Mouse (Mus musculus) lung, postnatal 36 days (tissue): Measurements from ENCODE around the gene Pxylp1.
A peak's percentile ranks its signal among the peaks of the same experiment; 100 is the strongest.

Source experiments
- DNase-seq: peaks from one replicate; pipeline ENCODE4 v3.0.0; 2022; ENCODE audit warnings: mixed read lengths

Pxylp1 gene

DNA sequence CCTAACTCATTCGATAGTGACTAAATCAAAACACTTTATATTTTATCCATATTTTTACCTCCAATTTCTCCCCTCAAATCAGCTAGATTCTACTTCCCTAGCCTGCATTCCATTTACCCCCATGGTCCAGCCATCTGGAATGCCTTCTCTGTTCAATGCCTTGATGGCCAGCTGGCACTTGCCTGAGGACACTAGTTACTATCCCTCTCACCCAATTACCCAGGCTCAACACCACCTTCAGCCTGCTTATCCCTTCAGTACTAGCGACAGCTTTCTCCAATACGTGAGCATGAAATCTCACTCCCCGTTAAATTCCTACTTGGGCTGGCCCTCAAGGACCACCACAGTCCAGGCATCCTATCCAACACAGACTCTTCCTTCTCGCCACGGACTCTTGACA is 2.2 kb downstream of the Pxylp1 start:
- DNase-seq, result no peak

DNA sequence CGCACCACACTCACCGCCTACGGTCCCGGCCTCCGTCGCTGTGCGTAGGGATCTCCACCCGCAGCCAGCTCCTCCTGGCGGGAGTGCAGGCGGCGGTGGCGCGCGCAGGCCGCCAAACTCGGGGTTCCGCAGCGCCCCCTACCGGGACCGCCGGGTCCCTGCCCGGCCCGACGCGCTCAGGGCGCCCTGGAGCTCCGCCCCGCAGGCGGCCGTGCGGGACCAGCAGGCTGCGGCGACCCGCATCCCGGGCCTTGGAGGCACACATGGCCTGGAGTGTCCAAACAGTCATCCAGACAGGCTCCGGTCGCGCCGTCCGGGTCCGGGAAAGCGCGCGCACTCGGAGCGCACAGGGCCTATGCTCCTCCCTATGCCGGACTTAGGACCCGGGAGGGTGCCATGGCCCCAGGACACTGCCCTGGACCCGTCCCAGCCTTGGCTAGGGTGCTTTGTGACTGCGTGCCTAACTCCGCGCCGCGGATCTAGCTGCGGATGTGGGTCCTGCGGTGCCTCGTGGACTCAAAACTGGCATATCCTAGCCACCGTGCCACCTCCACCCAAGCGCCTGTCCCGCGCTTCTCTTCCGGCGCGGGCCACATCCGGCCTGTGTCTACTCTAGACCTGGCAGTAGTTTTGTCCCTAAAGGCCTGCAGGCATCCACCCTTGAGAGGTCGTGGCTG is 3.0 kb downstream of the Pxylp1 start:
- peak; percentile 70 for DNase-seq

DNA sequence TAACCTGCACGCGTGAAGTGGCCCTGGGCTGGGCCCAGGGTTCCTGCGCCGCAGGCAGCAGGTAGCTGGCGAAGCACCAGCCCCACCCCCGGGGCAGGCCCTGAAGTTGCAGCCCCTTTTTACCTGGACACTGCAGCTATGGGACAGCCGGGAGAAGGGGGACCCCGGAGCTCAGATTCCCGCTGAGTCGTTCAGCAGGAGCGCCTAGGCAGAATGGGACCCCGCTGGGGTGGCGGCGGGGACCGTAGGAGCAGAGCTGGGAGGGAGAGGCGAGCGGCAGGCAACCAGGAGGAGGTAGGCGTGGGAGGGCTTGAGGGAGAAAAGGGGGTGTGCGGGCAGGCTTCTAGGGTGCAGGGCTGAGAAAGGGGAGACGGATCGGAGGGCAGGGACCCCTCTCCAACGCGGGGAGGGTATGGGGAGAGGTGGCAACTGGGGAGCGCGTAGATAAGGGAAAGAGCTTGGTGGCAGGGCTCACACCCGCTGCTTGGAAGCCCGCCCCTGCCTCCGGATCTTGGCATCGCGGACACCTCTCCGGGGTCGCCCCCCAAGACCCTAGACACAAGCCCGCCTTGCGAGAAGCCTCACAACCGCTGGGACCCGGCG is 3.6 kb downstream of the Pxylp1 start:
- no peak for DNase-seq

DNA sequence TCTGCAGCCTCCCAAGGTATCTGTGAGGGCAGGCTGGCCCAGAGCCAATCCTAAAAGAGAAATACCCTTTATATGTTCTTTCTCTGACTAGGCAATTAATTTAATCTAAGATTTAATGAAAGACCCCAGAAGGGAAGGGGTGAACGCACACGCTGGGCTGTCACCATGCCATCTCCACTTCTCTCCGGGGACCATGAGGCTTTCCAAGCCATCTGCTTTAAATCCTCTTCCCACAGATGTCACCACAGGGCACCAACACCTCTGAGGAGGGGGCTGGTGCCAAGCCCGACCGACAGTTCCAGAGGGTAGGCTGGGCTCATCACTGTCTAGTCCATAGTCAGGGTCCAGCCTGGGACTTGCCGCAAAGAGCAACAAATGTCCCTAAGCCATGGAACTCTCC is 4.5 kb downstream of the Pxylp1 start:
- no peak for DNase-seq

DNA sequence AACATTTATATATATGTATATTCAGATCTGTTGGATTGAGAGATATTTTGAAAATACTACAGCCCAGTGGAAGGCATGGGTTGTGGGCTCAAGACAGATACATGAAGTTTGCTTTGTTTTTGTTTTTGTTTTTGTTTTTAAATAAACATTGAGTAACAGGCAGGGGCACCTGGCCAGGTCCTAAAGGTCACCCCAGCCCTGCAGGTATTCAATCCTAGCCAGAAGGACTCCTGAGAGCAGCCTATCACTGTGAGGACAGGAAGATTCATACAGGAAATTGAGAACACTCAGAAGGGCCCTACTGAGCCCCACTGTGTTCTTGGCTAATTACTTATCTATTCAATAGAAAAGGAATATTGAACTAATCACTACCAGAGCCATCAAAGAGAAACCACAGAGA is 5.0 kb downstream of the Pxylp1 start:
- DNase-seq, result no peak

DNA sequence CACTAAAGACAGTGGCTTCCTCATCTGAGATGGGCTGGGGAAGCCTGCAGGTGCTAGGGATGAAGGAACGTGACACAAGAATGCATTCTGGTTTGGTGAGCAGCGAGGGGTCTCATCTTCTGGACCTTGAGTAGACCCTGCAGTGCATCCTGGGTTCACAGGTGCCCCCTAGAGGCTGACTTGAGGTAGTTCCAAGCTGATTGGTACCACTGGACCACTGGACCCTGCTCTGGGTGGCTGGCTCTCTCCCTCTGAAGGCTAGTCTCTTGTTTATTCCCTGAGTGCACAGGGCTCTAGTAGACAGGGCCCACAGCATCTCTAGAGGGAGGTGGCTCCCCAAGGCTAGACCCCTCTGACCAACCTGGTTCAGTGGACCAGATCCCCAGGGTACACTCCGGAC is 6.7 kb downstream of the Pxylp1 start:
- no peak for DNase-seq

DNA sequence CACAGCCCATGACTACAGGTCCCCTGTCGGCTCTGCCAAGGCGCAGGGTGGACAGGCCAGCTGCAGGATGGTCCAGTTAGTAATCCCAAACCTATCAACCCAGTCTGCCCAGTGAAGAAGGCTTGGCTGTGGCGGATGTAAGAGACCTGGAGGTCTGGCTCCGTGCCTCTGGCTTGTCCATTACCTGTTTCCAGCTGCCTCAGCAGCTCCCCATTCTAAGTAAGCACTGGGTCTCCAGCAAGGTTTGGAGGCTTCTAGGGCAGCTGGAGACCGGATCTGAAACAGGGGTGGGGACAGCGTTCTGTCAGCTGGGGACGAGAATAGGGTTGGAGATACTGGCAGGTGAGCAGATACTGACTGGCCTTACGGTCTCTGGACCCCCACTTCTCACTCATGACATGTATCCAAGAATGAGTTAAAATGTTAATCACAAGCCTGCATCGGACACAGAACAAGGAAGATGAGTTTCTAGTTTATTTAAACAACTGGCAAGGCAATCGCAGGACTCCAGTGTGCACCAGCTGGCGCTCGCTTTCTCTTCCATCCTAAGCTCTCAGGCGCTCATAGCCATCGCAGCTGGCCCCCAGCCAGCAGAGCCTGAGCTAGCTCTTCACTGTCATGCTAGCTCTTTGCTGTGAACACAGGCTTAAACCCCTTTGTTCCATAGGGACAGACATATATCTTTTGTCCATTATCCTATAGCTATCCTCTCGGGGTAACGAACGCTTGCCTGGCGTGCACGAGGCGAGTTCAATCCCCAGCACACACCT is 9.8 kb downstream of the Pxylp1 start:
- DNase-seq, result no peak

DNA sequence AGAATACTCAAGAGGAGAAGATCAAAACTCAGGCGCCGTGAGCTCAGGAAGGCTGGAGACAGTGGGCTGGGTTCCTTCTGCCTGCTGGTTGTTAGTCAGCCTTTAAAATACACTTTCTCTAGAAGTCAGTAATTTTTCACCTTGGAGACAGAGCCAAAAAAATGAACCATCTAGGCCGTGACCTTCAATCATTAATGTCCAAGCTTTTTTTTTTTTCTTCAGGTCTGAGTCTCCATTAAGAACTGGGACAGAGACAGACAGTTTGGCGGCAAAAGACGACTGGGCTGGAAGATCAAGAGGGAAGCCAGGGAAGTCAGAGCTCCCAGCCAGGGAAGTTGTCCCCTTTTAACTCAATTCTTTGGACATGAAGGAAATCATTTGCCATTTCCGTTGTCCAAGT is 10.6 kb downstream of the Pxylp1 start:
- no peak for DNase-seq

DNA sequence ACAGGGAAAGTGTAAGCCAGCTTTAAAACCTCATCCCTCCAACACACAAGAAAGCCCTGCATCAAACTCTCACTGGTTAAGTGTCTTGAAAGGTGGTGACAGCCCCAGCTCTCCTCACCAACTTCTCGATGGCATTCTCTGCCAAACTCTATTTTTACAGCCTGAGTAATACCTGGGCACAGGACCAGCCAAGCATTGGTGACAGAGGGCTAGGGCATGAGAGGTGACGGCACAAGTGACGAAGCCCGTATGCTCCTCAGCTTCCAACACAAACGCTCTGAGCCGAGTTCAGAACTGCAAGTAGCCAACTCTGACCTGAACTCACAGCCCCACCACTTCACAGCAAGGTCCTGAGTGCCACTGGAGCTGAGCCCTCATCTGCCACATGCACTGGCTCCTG is 13.4 kb downstream of the Pxylp1 start:
- DNase-seq, result peak; percentile 53

DNA sequence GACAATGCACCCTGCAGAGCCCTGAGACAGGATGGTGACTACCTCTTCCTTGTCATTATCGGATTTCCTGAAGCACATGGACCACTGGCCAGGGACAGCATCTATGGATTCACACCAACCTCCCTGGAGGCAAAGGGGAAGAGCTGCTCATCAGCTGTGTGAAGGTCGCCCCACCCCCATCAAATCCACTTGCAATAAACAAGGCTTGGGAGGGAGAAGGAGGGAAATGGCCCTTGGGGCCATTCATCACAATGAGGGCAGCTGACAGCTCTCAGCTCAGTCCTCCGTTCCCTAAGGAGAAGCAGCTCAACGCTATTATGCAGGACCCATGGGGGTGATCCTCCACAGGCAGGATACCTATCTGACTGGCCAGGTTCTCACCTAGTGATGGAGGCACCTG is 14.0 kb downstream of the Pxylp1 start:
- no peak for DNase-seq

DNA sequence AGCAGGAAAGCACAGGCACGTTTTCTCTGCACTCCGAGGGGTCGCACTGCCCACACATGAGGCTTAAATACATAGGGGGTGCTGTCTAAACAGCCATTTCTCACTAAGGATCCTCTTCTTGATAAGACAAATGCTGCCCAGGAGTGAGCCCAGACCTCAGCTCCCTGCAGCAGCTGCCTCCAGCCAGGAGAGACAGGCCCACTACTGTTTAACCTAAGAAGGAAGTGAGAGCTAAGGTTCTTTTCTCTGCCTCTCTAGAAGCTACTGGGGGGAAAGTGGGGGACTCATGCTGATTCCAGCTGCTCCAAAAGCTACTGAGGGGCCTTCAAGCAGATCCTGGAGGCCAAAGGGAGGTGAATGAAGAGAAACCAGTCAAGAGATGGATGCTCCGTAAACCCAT is 16.8 kb downstream of the Pxylp1 start:
- no peak for DNase-seq

DNA sequence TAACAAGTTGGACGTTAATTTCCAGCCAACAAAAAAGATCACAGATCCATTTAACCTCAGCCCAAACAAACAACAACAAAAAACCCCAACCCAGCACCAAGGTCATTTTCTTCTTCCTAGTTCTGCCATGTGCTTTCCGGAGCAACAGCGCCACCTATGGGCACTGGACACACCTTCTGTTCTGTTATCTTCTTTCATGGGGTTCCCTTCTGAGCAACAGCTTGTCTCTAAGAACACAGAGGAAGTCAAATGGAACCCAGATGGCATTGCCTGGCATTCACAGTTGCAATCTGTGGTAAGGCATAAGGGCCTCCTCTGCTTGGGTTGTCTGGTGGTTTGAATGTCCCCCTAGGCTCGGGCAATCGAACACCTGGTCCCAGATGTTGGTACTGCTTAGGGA is 19.4 kb downstream of the Pxylp1 start:
- DNase-seq, result peak; percentile 67

DNA sequence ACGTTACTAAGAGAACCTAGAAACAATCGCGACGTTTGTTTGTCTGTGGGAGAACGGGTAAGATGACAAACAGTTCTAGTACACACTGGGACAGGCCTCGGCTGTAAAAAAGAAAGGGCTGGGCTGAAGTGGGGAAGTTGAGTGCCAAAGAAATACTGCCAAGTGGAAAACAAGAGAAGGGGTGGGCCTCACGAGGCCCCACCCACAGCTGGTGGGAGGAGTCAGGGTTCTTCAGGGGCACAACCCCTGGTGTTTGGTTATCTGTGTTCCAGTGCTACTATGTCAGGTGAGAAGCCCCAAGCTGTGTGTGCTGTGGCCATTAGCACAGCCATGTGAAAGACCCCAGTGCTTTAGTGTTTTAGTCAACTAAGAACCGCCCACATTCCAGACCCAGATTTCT is 22.4 kb downstream of the Pxylp1 start:
- peak; percentile 59 for DNase-seq

DNA sequence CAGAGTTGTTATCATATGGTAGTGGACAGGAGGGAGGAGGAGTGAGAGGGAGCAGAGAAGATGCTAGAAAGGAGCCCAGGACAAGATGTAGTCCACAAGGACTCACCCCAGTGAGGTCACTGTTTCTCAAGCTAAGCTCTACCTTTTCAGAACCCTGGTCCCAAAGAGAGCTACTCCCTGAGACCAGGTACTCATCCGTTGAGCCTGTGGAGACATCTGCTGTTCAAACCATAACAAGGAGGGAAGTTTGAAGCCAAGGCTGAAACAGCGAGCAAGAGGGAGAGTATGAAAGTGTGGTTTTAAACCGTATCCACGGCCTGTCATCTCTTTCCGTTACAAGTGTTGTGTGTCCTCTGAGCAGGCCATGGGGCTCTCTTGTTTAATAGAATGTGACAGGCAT is 22.9 kb downstream of the Pxylp1 start:
- no peak for DNase-seq

DNA sequence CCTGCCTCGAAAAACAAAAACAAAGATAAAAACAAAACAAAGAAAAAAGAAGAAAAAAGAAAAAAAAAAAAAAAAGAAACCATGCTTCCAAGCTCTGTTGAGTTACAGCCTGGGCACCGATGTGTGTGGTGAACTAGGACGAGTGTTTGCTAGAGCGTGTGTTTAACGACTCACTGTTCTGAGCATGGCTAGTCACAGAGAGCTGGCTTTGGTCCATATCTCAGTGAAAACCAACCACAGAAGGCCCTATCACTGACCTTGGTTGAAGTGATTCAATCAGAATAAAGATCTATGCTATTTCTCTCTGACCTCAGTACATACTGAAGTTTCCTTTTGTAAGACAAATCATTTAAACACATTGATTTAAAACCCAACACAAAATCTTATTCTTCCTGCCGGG is 23.9 kb downstream of the Pxylp1 start:
- peak; percentile 26 for DNase-seq

DNA sequence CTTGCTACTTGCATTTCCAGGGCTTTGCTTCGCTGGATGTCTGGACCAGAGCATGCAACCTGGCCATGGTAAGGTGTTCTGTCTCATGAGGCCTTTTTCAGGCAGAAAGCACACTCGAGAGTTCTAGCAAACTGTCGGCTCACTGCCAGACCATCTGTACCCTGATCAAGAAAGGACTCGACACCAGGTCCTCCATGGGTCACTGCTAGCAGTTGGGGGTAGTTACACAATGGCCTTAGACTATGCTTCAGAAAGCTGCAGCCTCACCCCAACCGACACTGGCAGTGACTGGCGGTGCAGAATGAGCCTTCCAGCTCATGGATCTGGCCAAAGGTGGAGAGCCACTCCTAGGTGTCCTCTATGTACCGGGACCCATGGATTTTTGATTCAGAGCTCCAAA is 25.3 kb downstream of the Pxylp1 start:
- peak; percentile 49 for DNase-seq

DNA sequence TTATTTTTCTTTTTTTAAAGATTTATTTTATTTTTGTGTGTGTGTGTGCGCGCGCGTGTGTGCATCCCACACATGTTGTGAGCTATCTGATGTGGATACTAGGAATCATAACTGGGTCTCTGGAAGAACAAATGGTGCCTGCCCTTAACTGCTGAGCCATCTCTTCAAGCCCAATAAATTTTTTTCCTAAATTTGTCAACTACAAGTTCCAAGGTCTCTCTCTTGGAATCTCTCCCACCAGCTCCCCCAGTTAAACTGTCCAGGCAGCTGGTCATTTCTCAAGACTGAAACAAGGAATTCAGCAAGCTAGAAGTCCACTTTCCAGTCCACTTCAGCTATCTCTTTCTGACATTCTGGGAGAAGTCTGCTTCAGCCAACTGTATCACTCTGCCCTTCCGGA is 26.3 kb downstream of the Pxylp1 start:
- DNase-seq, result no peak

DNA sequence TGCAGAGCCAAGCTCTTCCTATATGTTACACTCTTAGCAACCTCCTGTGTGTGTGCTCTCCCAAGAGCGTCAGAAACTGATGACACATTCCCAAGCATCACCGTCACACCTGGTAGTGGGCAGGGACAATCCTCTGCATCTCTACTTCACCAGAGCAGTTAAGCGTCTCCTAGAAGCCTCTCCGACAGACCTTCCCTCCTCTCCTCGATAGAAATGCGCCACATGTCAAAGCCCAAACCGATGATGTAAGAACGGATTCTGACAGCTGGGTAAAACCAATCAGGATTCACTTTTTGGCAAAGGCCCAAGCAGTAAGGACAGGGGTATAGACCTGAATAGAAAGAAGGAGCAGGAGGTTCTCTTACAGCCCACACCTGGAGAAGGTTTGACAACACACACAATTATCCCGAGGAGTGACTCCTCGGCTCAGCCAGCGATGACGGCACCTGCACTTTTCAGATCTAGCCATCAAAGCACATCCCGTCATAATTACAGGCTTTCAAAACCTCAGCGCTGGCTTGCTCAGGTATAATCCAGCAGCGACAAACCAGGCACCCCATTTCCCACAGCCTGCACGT is 26.9 kb downstream of the Pxylp1 start:
- no peak for DNase-seq

DNA sequence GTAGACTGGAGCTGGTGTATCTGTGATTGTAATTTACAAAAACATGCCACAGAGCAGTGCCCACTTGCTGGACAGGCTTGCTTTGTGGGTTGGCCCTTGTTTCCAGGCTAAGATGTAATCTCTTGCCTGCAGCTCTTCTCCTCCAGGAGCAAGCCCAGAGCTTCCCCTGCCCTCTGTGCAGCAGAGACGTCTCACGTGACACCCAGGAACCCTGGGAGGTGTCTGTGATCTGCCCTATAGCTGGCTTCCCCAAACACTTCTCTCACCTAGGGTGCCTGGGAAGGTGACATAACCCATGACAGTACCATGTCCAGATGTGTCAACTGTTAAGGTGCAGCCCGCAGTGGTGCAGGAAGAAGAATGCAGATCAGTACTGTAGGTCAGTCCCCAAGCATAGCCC is 28.9 kb downstream of the Pxylp1 start:
- no peak for DNase-seq

DNA sequence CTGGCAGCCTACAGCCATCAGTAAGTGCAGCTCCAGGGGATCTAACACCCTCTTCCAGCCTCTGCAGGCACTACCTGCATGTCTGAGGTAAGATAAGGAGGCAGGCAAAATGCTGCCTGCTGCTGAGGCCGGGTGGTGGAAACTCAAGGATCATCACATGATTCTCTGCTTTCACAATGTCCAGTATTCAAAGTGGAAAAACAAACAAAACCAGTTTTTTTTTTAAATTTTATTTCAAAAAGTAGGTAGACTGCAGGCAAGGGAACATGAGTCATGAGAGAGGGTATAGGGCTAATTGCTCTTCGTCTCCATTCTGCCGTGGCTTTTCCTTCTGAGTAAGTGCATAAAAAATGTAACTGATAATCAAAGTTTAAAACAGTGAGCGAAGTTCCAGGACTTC is 29.6 kb downstream of the Pxylp1 start:
- peak; percentile 47 for DNase-seq

DNA sequence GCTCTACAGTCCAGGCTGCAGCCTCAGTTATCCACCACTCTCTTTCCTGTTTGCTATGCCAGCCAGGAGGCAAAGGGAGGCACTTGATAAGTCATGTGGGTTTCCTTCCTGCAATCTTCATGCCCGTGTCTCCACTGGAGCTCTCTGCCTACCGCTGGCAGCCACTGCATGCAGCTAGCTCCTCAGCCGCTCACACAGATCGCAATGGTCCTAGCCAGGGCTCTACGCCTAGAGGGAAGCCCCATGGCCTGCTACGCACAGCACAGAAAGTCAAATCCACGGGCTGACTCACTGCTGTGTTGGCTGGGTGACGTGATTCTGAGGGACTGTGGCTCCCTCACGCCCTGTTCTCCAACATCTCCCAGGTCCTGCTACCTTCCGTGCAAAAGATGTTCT is 31.4 kb downstream of the Pxylp1 start:
- DNase-seq, result no peak

DNA sequence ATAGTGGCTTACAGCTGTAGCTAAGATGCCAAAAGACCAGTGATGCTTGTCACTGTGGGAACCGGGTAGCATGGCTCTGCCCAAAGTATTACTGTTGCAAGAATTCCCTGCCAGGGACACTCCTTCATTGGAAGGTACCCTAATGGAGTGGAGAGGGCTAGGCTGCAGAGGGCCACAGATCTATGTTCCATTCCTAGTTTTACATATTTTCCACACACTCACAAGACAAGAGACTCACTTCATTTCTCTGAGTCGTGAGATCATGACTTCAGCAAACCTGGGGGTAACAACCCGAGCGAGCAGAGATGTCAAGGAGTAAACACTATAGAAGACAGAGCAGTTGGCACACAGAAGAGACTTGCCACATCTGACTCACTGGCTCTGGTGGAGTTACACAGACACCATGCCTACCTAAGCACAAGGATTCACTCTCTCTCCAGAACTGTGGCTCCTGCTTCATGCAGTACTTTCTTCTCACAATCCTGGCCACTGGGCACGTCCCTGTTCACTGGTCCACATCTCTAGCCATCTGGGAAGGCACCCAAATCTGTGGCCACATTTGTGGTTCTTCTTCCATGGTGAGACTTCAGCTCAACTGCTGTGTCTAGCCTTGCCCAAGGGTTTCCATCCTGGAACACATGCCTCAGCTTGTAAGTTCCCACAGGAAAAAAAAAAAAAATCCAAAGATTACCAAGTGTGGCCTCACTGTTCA is 31.9 kb downstream of the Pxylp1 start:
- DNase-seq, result no peak

DNA sequence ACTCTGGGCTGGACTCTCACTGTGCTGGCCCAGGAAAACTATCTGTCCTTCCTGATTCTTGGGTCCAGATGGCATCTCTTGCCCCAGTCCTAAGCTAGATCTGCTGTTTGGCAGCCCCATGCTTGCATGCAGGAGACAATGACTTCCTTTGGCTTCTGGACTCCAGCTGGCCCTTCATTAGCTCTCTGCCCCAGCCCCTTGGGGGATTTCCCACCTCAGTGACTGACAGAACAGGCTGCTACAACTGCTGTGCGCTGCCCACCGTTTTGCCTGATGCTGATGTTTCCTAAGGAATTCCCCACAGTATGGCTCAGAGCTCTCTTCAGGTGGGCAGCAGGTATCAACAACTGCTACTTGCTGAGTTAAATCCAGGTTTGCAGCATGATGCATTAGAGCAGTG is 33.4 kb downstream of the Pxylp1 start:
- DNase-seq, result no peak
